Mouse (Mus musculus) stomach, postnatal 0 days (tissue): ENCODE measurements around the gene Gatd1. TPM values are rescaled to one million over a fixed set of nuclear protein-coding genes. Genes with fewer than 3 reads are reported as not detected.

Source experiments
- ATAC-seq: fragments of 200-750 bp; cut with Nextera tagmentation; 2 replicates; pipeline ENCODE4 v1.8.0; 2017; ENCODE audit not compliant: low FRiP score, low TSS enrichment
- DNase-seq: peaks from one replicate; pipeline ENCODE4 v3.0.0-alpha.2; 2016; ENCODE audit warnings: low spot score
- H3K27ac ChIP-seq: fragments of 300-500 bp; sonication (generic); replicated peaks from 2 replicates; pipeline ENCODE4 v1.5.1; 2014; ENCODE audit warnings: mild to moderate bottlenecking, control low read depth
- H3K27me3 ChIP-seq: fragments of 300-500 bp; sonication (generic); 2 replicates; pipeline ENCODE4 v1.6.1; 2014; ENCODE audit warnings: low read length; ENCODE audit not compliant: control insufficient read depth, insufficient read depth
- H3K36me3 ChIP-seq: fragments of 300-500 bp; sonication (generic); 2 replicates; pipeline ENCODE4 v1.6.1; 2014; ENCODE audit warnings: low read length, mixed read lengths; ENCODE audit not compliant: control insufficient read depth, insufficient read depth
- H3K4me1 ChIP-seq: fragments of 300-500 bp; sonication (generic); replicated peaks from 2 replicates; pipeline ENCODE4 v1.6.1; 2014; ENCODE audit warnings: antibody characterized with exemption; ENCODE audit not compliant: control insufficient read depth, insufficient read depth
- H3K4me2 ChIP-seq: fragments of 300-500 bp; sonication (generic); replicated peaks from 2 replicates; pipeline ENCODE4 v1.6.1; 2014; ENCODE audit warnings: low read depth, mild to moderate bottlenecking, control low read depth, moderate library complexity
- H3K4me3 ChIP-seq: fragments of 300-500 bp; sonication (generic); 2 replicates; pipeline ENCODE4 v1.5.1; 2014; ENCODE audit warnings: low read depth, low read length, control low read depth
- H3K9ac ChIP-seq: fragments of 300-500 bp; sonication (generic); 2 replicates; pipeline ENCODE4 v1.6.1; 2014; ENCODE audit warnings: mild to moderate bottlenecking, low read length, control low read depth, mixed read lengths
- H3K9me3 ChIP-seq: fragments of 300-500 bp; sonication (generic); 2 replicates; pipeline ENCODE4 v1.6.1; 2016; ENCODE audit warnings: low read length; ENCODE audit not compliant: control insufficient read depth
- CTCF ChIP-seq: IDR thresholded peaks from 2 replicates; pipeline ENCODE4 v1.5.1; 2016; ENCODE audit warnings: antibody characterized with exemption, low read depth, mild to moderate bottlenecking, moderate library complexity
- EP300 ChIP-seq: optimal IDR thresholded peaks from 2 replicates; pipeline ENCODE3; 2016; ENCODE audit warnings: antibody characterized with exemption
- WGBS: fragments of 180-500 bp; shearing (Covaris S2); extraction: QIAGEN DNeasy Blood & Tissue Kit; methylation state at CpG from one replicate; pipeline ENCODE4 v1.1.7; 2014; 5-methylcytosine and 5-hydroxymethylcytosine counted together
- polyA plus RNA-seq: library from polyadenylated mRNA; unstranded; fragments of >200 nt; fragmentation: Nextera tagmentation; extraction: Ambion mirVana; gene quantifications from 2 replicates; pipeline ENCODE4 v1.2.1, GENCODE M21; 2015

Gene Gatd1
- polyA plus RNA-seq, 1 experiment from 2014 or later = 33.8 TPM

- ATAC-seq (peak; percentile 35; the same call in 1 of the 2 replicates), DNase-seq (peak; percentile 80)
- H3K27me3 ChIP-seq = no peaks in the 10 kb centered on the region
- peak overlapping the region; percentile 58; the same call in 1 of the 2 replicates for H3K27ac ChIP-seq
- H3K9ac ChIP-seq = peak overlapping the region; percentile 55
- H3K4me2 ChIP-seq = peak overlapping the region; percentile 71
- H3K4me1 ChIP-seq = peaks cover 5% of the 10 kb centered on the region; the same call in 1 of the 2 replicates
- H3K4me3 ChIP-seq = peak overlapping the region; percentile 46
- 5% methylated on average over 17 of the region's 17 CpGs for WGBS
- TF ChIP-seq CTCF = 0 out of 2 replicates have a peak, but pooled peaks have one; percentile 14
- TF ChIP-seq EP300 = no peak
- peaks cover 11% of the 10 kb centered on the region; the same call in 1 of the 2 replicates for H3K36me3 ChIP-seq
- H3K9me3 ChIP-seq = no peaks in the 10 kb centered on the region
Measured at GRCm38 (mm10) chr7:141435129-141435855, 21.4 kb upstream of the Gatd1 start.

- no peak for ATAC-seq
- peaks cover 11% of the 10 kb centered on the region; the same call in 1 of the 2 replicates for H3K36me3 ChIP-seq
- H3K27ac ChIP-seq = peak overlapping the region; percentile 58; the same call in 1 of the 2 replicates
- no peak for TF ChIP-seq CTCF
- TF ChIP-seq EP300 = no peak
- peak overlapping the region; percentile 46 for H3K4me3 ChIP-seq
- H3K9ac ChIP-seq = peak overlapping the region; percentile 55
- H3K9me3 ChIP-seq = no peaks in the 10 kb centered on the region
- peak overlapping the region; percentile 71 for H3K4me2 ChIP-seq
- peak; percentile 47 for DNase-seq
- WGBS = 11% methylated on average over 8 of the region's 8 CpGs
- peaks cover 5% of the 10 kb centered on the region; the same call in 1 of the 2 replicates for H3K4me1 ChIP-seq
- no peaks in the 10 kb centered on the region for H3K27me3 ChIP-seq
Measured at GRCm38 (mm10) chr7:141434464-141434863, 20.5 kb upstream of the Gatd1 start.

GRCm38 (mm10) chr7:141433517-141434400, 19.8 kb upstream of the Gatd1 start:
- TF ChIP-seq CTCF (no peak), EP300 (no peak)
- H3K27ac ChIP-seq = no peak overlapping the region
- peaks cover 11% of the 10 kb centered on the region; the same call in 1 of the 2 replicates for H3K36me3 ChIP-seq
- 73% methylated on average over 15 of the region's 15 CpGs for WGBS
- ATAC-seq (no peak), DNase-seq (no peak)
- H3K9ac ChIP-seq = peak overlapping the region; percentile 54
- peak overlapping the region; percentile 46 for H3K4me3 ChIP-seq
- peaks cover 5% of the 10 kb centered on the region; the same call in 1 of the 2 replicates for H3K4me1 ChIP-seq
- H3K9me3 ChIP-seq = no peaks in the 10 kb centered on the region
- peak overlapping the region; percentile 71 for H3K4me2 ChIP-seq
- no peaks in the 10 kb centered on the region for H3K27me3 ChIP-seq

- ATAC-seq = no peak
- Histone ChIP-seq H3K4me2 (no peak overlapping the region), H3K9ac (no peak overlapping the region), H3K27ac (peak overlapping the region; percentile 30; the same call in 1 of the 2 replicates), H3K4me3 (no peak overlapping the region), H3K27me3 (no peaks in the 10 kb centered on the region), H3K4me1 (peaks cover 5% of the 10 kb centered on the region; the same call in 1 of the 2 replicates), H3K9me3 (no peaks in the 10 kb centered on the region), H3K36me3 (peaks cover 11% of the 10 kb centered on the region; the same call in 1 of the 2 replicates)
- WGBS = 65% methylated on average over 6 of the region's 6 CpGs
- no peak for DNase-seq
- TF ChIP-seq EP300 = no peak
- no peak for TF ChIP-seq CTCF
Measured at GRCm38 (mm10) chr7:141432741-141433516, 19.0 kb upstream of the Gatd1 start.

GRCm38 (mm10) chr7:141432186-141432611, 18.3 kb upstream of the Gatd1 start:
- Histone ChIP-seq H3K9ac (no peak overlapping the region), H3K36me3 (peaks cover 11% of the 10 kb centered on the region; the same call in 1 of the 2 replicates), H3K27me3 (no peaks in the 10 kb centered on the region), H3K4me1 (peaks cover 5% of the 10 kb centered on the region; the same call in 1 of the 2 replicates), H3K27ac (no peak overlapping the region), H3K4me2 (no peak overlapping the region), H3K9me3 (no peaks in the 10 kb centered on the region), H3K4me3 (no peak overlapping the region)
- WGBS = 83% methylated on average over 8 of the region's 8 CpGs
- no peak for DNase-seq
- TF ChIP-seq CTCF = no peak
- no peak for TF ChIP-seq EP300
- no peak for ATAC-seq
